Mouse (Mus musculus) adipocyte (in vitro differentiated cells): ENCODE results near the gene Sacs.
"Not testable (repeated sequence)": the region's sequence is repeated elsewhere in the genome, so short reads cannot be mapped to it uniquely, and the experiment has no call there.

ENCODE experiments used
- DNase-seq: peaks from one replicate; pipeline ENCODE4 v3.0.0-alpha.2; 2016; ENCODE audit warnings: low spot score

Sacs gene

GRCm38 (mm10) chr14:61137994-61138726 is at the start of gene Sacs:
Gene Sacs (plus strand): TSS chr14:61138457.
- DNase-seq, result no peak

- no peak for DNase-seq
Observed at GRCm38 (mm10) chr14:61090955-61091354, 47.3 kb upstream of the Sacs start.

GRCm38 (mm10) chr14:61092073-61092472 is 46.2 kb upstream of the Sacs start:
- no peak for DNase-seq

GRCm38 (mm10) chr14:61097974-61098625 is 40.2 kb upstream of the Sacs start:
- no peak for DNase-seq

- DNase-seq, result no peak
Observed at GRCm38 (mm10) chr14:61100736-61101135, 37.5 kb upstream of the Sacs start.

- DNase-seq, result no peak
Observed at GRCm38 (mm10) chr14:61106404-61106803, 31.9 kb upstream of the Sacs start.

GRCm38 (mm10) chr14:61108625-61109024 is 29.6 kb upstream of the Sacs start:
- no peak for DNase-seq

GRCm38 (mm10) chr14:61112404-61112803 is 25.9 kb upstream of the Sacs start:
- DNase-seq, result peak; percentile 55

- DNase-seq, result no peak
Observed at GRCm38 (mm10) chr14:61124755-61125154, 13.5 kb upstream of the Sacs start.

GRCm38 (mm10) chr14:61125201-61125600 is 13.1 kb upstream of the Sacs start:
- no peak for DNase-seq

GRCm38 (mm10) chr14:61127365-61127764 is 10.9 kb upstream of the Sacs start:
- DNase-seq, result not testable (repeated sequence)

GRCm38 (mm10) chr14:61128961-61129507 is 9.2 kb upstream of the Sacs start:
- DNase-seq, result no peak

- DNase-seq, result no peak
Observed at GRCm38 (mm10) chr14:61132556-61132955, 5.7 kb upstream of the Sacs start.

- DNase-seq, result no peak
Observed at GRCm38 (mm10) chr14:61134381-61135030, 3.8 kb upstream of the Sacs start.

- DNase-seq, result no peak
Observed at GRCm38 (mm10) chr14:61137410-61137809, 847 bp upstream of the Sacs start.

GRCm38 (mm10) chr14:61138727-61139067 is 440 bp downstream of the Sacs start:
- DNase-seq, result no peak

- DNase-seq, result no peak
Observed at GRCm38 (mm10) chr14:61143358-61143757, 5.1 kb downstream of the Sacs start.

- DNase-seq, result no peak
Observed at GRCm38 (mm10) chr14:61143869-61144268, 5.6 kb downstream of the Sacs start.

GRCm38 (mm10) chr14:61150416-61150815 is 12.2 kb downstream of the Sacs start:
- not testable (repeated sequence) for DNase-seq

GRCm38 (mm10) chr14:61154900-61155585 is 16.8 kb downstream of the Sacs start:
- DNase-seq, result peak; percentile 46

GRCm38 (mm10) chr14:61155687-61156086 is 17.4 kb downstream of the Sacs start:
- no peak for DNase-seq

GRCm38 (mm10) chr14:61157426-61157825 is 19.2 kb downstream of the Sacs start:
- not testable (repeated sequence) for DNase-seq
